Mouse (Mus musculus) neural tube, embryonic 11.5 days (tissue): ENCODE data around the gene Zcchc13. TPM values are rescaled to one million over a fixed set of nuclear protein-coding genes. Genes with fewer than 3 reads are reported as not detected.

Source experiments
- ATAC-seq: fragments of 200-750 bp; cut with Nextera tagmentation; 2 replicates; pipeline ENCODE4 v1.8.0; 2017; ENCODE audit warnings: moderate number of reproducible peaks, mild to moderate bottlenecking, moderate TSS enrichment, moderate library complexity; ENCODE audit not compliant: insufficient read depth, low FRiP score, low TSS enrichment
- DNase-seq: peaks from one replicate; pipeline ENCODE4 v3.0.0-alpha.2; 2015; ENCODE audit warnings: low spot score
- H3K27ac ChIP-seq: fragments of 300-500 bp; sonication (generic); 2 replicates; pipeline ENCODE4 v1.5.1; 2014; ENCODE audit warnings: low read depth, mild to moderate bottlenecking, low read length
- H3K27me3 ChIP-seq: fragments of 300-500 bp; sonication (generic); 2 replicates; pipeline ENCODE4 v1.6.1; 2014; ENCODE audit warnings: mild to moderate bottlenecking, low read length, mixed read lengths; ENCODE audit not compliant: control insufficient read depth, insufficient read depth
- H3K36me3 ChIP-seq: fragments of 300-500 bp; sonication (generic); 2 replicates; pipeline ENCODE4 v1.6.1; 2014; ENCODE audit warnings: mild to moderate bottlenecking, low read length, moderate library complexity, mixed read lengths; ENCODE audit not compliant: control insufficient read depth, insufficient read depth
- H3K4me1 ChIP-seq: fragments of 300-500 bp; sonication (generic); 2 replicates; pipeline ENCODE4 v1.6.1; 2014; ENCODE audit warnings: low read length, mixed read lengths; ENCODE audit not compliant: control insufficient read depth, insufficient read depth
- H3K4me2 ChIP-seq: fragments of 300-500 bp; sonication (generic); 2 replicates; pipeline ENCODE4 v1.6.1; 2014; ENCODE audit warnings: low read depth, mild to moderate bottlenecking, moderate library complexity
- H3K4me3 ChIP-seq: fragments of 300-500 bp; sonication (generic); 2 replicates; pipeline ENCODE4 v1.5.1; 2014; ENCODE audit warnings: low read depth, low read length
- H3K9ac ChIP-seq: fragments of 300-500 bp; sonication (generic); 2 replicates; pipeline ENCODE4 v1.6.1; 2014; ENCODE audit warnings: mild to moderate bottlenecking, low read length
- H3K9me3 ChIP-seq: fragments of 300-500 bp; sonication (generic); 2 replicates; pipeline ENCODE4 v1.6.1; 2016; ENCODE audit warnings: low read length; ENCODE audit not compliant: control insufficient read depth
- WGBS: fragments of 180-500 bp; shearing (Covaris S2); extraction: QIAGEN DNeasy Blood & Tissue Kit; methylation state at CpG from one replicate; pipeline ENCODE4 v1.1.7; 2014; 5-methylcytosine and 5-hydroxymethylcytosine counted together
- polyA plus RNA-seq: library from polyadenylated mRNA; unstranded; fragments of >200 nt; fragmentation: Nextera tagmentation; extraction: Ambion mirVana; gene quantifications from 2 replicates; pipeline ENCODE4 v1.2.1, GENCODE M21; 2014

Gene Zcchc13
- polyA plus RNA-seq, result not detected in 2 replicates

DNA sequence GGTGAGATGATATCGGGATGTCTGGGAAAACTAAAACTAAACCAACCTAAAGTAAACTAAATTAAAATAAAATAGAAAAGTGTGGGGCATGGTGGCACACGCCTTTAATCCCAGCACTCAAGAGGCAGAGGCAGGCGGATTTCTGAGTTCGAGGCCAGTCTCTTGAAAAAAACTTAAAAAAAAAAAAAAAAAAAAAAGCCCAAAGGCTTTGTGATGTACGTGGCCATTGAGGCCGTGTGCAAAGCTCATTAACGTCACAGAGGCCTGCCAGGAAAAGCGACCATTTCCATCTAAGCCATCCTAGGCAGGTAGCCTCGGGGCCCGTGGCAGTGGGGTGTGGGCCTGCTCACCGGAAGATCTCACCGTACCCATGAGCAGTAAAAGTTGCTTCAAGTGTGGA is at the start of gene Zcchc13:
Zcchc13 (plus strand) TSS at position 284 of the 400 bp plus-strand sequence.
- H3K36me3 ChIP-seq, result no peaks in the 10 kb centered on the region
- no peak within 1 kb of the TSS for H3K9ac ChIP-seq
- ATAC-seq, result no peak
- 87% methylated on average over 12 of the region's 12 CpGs for WGBS
- no peak for DNase-seq
- no peaks in the 10 kb centered on the region for H3K4me1 ChIP-seq
- H3K27me3 ChIP-seq, result 0 out of 2 replicates have a peak, but pooled peaks cover 5% of the 10 kb centered on the region
- H3K4me2 ChIP-seq, result no peak within 1 kb of the TSS
- no peak within 1 kb of the TSS for H3K4me3 ChIP-seq
- H3K27ac ChIP-seq, result no peak within 1 kb of the TSS
- no peaks in the 10 kb centered on the region for H3K9me3 ChIP-seq

DNA sequence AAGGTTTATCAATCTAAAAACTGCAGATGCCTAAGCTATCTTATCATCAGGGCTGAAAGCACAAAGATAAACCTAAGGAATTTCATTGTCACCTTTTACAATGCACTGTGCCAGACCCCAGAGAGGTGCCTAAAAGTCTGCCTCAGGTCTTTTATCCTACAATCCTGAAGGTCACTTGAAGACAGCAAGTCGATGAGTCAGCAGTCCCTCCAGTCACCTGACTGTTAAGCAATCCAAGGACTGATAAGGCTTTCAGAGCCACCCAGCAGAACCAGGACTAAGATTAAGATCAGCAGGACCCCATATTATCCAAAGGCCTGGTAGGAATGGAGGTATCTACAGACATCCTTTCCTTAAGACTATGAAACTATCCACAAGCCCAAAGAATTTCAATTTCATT is 46.1 kb upstream of the Zcchc13 start:
- no peaks in the 10 kb centered on the region for H3K9me3 ChIP-seq
- H3K9ac ChIP-seq, result no peak overlapping the region
- H3K4me2 ChIP-seq, result no peak overlapping the region
- ATAC-seq, result no peak
- no peaks in the 10 kb centered on the region for H3K36me3 ChIP-seq
- no peaks in the 10 kb centered on the region for H3K27me3 ChIP-seq
- WGBS, result 72% methylated on average over 1 of the region's 1 CpGs
- no peak overlapping the region for H3K4me3 ChIP-seq
- H3K4me1 ChIP-seq, result no peaks in the 10 kb centered on the region
- H3K27ac ChIP-seq, result no peak overlapping the region
- no peak for DNase-seq

DNA sequence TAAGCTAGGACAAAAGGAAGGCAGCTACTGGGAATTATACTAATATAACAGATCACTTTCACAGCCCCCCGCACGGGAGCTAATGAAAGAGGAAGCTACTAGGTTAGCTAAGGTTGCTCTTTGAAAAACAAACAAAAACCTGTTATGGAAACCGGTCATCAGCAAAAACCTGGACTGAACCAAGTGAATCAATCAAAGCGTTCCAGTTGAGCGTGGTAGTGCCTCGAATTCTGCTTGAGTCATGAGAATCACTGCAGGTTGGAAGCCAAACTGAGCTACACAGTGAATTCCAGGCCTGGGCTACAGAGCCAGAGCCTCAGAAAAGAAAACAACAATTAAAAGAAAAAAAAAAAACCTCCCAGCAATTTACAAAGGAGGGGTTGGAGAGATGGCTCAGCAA is 38.3 kb upstream of the Zcchc13 start:
- H3K36me3 ChIP-seq, result no peaks in the 10 kb centered on the region; the same call in 1 of the 2 replicates
- WGBS, result 93% methylated on average over 6 of the region's 6 CpGs
- DNase-seq, result no peak

GRCm38 (mm10) chrX:103602553-103602952 is 27.8 kb upstream of the Zcchc13 start:
- no peaks in the 10 kb centered on the region for H3K9me3 ChIP-seq
- no peak overlapping the region for H3K4me3 ChIP-seq
- no peak overlapping the region for H3K27ac ChIP-seq
- H3K36me3 ChIP-seq, result no peaks in the 10 kb centered on the region
- no peak overlapping the region for H3K4me2 ChIP-seq
- H3K27me3 ChIP-seq, result no peaks in the 10 kb centered on the region
- 97% methylated on average over 5 of the region's 5 CpGs for WGBS
- no peak overlapping the region for H3K9ac ChIP-seq
- H3K4me1 ChIP-seq, result no peaks in the 10 kb centered on the region
- DNase-seq, result no peak
- no peak for ATAC-seq

More for the DNA sequence above, 38.3 kb upstream of the Zcchc13 start:
- Histone ChIP-seq H3K9ac (no peak overlapping the region), H3K4me1 (no peaks in the 10 kb centered on the region), H3K27me3 (no peaks in the 10 kb centered on the region), H3K4me3 (no peak overlapping the region), H3K9me3 (no peaks in the 10 kb centered on the region), H3K4me2 (no peak overlapping the region), H3K27ac (no peak overlapping the region)
- ATAC-seq, result no peak

- WGBS, result 95% methylated on average over 5 of the region's 5 CpGs
- Histone ChIP-seq H3K4me1 (no peaks in the 10 kb centered on the region), H3K9me3 (no peaks in the 10 kb centered on the region), H3K27ac (no peak overlapping the region), H3K9ac (no peak overlapping the region), H3K4me3 (no peak overlapping the region), H3K4me2 (no peak overlapping the region), H3K27me3 (no peaks in the 10 kb centered on the region), H3K36me3 (0 out of 2 replicates have a peak, but pooled peaks cover 2% of the 10 kb centered on the region)
- no peak for ATAC-seq
- no peak for DNase-seq
These were observed 26.2 kb upstream of the Zcchc13 start for GRCm38 (mm10) chrX:103604211-103604610.

DNA sequence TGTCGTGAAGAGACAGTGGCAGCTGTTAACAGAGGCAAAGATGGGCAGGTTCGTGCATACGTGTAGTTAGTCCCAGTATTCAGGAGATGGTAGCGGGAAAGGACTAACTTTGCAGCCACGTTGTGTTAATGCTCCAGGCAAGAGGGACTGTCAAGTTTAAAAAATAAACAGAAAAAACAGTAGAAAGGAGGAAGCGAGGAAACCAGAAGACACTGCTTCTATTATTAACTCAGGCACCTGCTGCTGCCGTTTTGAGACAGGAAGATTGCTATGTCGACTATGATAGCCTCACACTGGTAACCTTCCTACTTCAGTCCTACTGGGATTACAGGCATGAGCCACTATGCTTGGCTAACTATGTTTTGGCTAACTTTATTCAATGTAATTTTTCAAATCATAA is 24.9 kb upstream of the Zcchc13 start:
- Histone ChIP-seq H3K27me3 (no peaks in the 10 kb centered on the region), H3K4me1 (no peaks in the 10 kb centered on the region), H3K4me3 (no peak overlapping the region), H3K27ac (no peak overlapping the region), H3K36me3 (0 out of 2 replicates have a peak, but pooled peaks cover 2% of the 10 kb centered on the region), H3K9ac (no peak overlapping the region), H3K4me2 (no peak overlapping the region), H3K9me3 (no peaks in the 10 kb centered on the region)
- DNase-seq (no peak), ATAC-seq (no peak)
- WGBS, result 94% methylated on average over 8 of the region's 8 CpGs

DNA sequence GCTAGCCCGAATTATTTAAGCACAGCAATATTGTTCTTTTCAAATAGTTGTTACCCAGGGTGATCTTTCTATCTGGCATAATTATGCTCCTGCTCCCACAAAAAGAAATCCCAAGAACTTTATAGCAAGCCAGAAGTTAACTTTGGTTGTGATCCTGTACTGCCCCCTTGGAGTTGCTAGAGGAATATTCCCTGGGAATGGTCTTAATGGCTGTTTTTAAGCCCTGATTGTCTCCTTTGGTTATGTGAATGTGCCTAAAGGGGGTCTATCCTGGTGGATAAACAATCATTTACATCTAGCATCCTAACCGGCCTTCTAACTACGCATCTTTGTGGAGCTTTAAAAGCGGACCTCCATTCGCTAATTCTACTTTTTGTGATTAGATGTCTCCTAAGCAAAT is 20.0 kb upstream of the Zcchc13 start:
- WGBS, result 94% methylated on average over 5 of the region's 5 CpGs
- DNase-seq, result no peak

DNA sequence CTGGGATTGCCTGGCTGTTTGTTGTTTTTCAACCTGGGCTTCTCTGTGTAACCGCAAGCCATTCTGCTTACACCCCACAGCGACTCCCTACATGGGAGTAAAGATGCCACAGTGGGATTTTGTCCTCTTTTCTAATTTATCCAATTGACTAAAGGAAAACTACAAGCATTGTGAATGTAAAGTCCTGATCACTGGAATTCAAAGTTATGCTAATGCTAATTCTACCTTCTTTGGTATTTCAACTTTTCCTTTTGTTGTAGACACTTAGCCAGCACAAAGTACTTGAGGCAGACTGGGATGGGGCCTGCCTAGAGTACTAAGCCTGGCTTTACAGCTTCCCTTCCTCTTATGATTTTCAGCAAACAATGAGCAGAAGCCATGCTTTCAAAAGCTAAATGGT is 18.9 kb upstream of the Zcchc13 start:
- H3K4me1 ChIP-seq, result no peaks in the 10 kb centered on the region; the same call in 1 of the 2 replicates
- no peak overlapping the region for H3K4me3 ChIP-seq
- no peak overlapping the region for H3K27ac ChIP-seq
- H3K36me3 ChIP-seq, result 0 out of 2 replicates have a peak, but pooled peaks cover 2% of the 10 kb centered on the region
- no peak for DNase-seq
- H3K9me3 ChIP-seq, result no peaks in the 10 kb centered on the region
- no peak overlapping the region for H3K4me2 ChIP-seq
- no peaks in the 10 kb centered on the region for H3K27me3 ChIP-seq
- no peak overlapping the region for H3K9ac ChIP-seq
- no peak for ATAC-seq
- WGBS, result 89% methylated on average over 2 of the region's 2 CpGs

More for the DNA sequence above, 20.0 kb upstream of the Zcchc13 start:
- Histone ChIP-seq H3K9ac (no peak overlapping the region), H3K4me1 (no peaks in the 10 kb centered on the region; the same call in 1 of the 2 replicates), H3K27me3 (no peaks in the 10 kb centered on the region), H3K36me3 (0 out of 2 replicates have a peak, but pooled peaks cover 2% of the 10 kb centered on the region), H3K4me3 (no peak overlapping the region), H3K27ac (no peak overlapping the region), H3K4me2 (no peak overlapping the region), H3K9me3 (no peaks in the 10 kb centered on the region)
- no peak for ATAC-seq

- Histone ChIP-seq H3K36me3 (no peaks in the 10 kb centered on the region), H3K4me1 (no peaks in the 10 kb centered on the region; the same call in 1 of the 2 replicates), H3K9ac (no peak overlapping the region), H3K9me3 (no peaks in the 10 kb centered on the region), H3K4me3 (no peak overlapping the region), H3K4me2 (no peak overlapping the region), H3K27me3 (no peaks in the 10 kb centered on the region), H3K27ac (no peak overlapping the region)
- DNase-seq, result no peak
- ATAC-seq, result no peak
- WGBS, result 96% methylated on average over 24 of the region's 24 CpGs
These were observed 15.6 kb upstream of the Zcchc13 start for GRCm38 (mm10) chrX:103614700-103615233.
